Mouse (Mus musculus) kidney, embryonic 16.5 days (tissue): ENCODE measurements around the gene Tagap1. TPM values are rescaled to one million over a fixed set of nuclear protein-coding genes. Genes with fewer than 3 reads are reported as not detected.
"Not testable (repeated sequence)": the region's sequence is repeated elsewhere in the genome, so short reads cannot be mapped to it uniquely, and the experiment has no call there.

ENCODE experiments used
- ATAC-seq: fragments of 200-750 bp; cut with Nextera tagmentation; 2 replicates; pipeline ENCODE4 v1.8.0; 2017; ENCODE audit warnings: moderate TSS enrichment; ENCODE audit not compliant: low FRiP score, low TSS enrichment
- H3K27ac ChIP-seq: fragments of 300-500 bp; sonication (generic); 2 replicates; pipeline ENCODE4 v1.5.1; 2014; ENCODE audit warnings: low read length
- H3K27me3 ChIP-seq: fragments of 300-500 bp; sonication (generic); 2 replicates; pipeline ENCODE4 v1.6.1; 2014; ENCODE audit warnings: low read length, control low read depth, mixed read lengths; ENCODE audit not compliant: insufficient read depth
- H3K36me3 ChIP-seq: fragments of 300-500 bp; sonication (generic); 2 replicates; pipeline ENCODE4 v1.6.1; 2014; ENCODE audit warnings: low read length, control low read depth, mixed read lengths; ENCODE audit not compliant: insufficient read depth
- H3K4me1 ChIP-seq: fragments of 300-500 bp; sonication (generic); 2 replicates; pipeline ENCODE4 v1.6.1; 2014; ENCODE audit warnings: low read length, control low read depth, mixed read lengths; ENCODE audit not compliant: insufficient read depth
- H3K4me2 ChIP-seq: fragments of 300-500 bp; sonication (generic); replicated peaks from 2 replicates; pipeline ENCODE4 v1.6.1; 2014; ENCODE audit warnings: low read depth, low read length
- H3K4me3 ChIP-seq: fragments of 300-500 bp; sonication (generic); 2 replicates; pipeline ENCODE4 v1.5.1; 2014; ENCODE audit warnings: mild to moderate bottlenecking, low read length
- H3K9ac ChIP-seq: fragments of 300-500 bp; sonication (generic); replicated peaks from 2 replicates; pipeline ENCODE4 v1.6.1; 2014; ENCODE audit warnings: low read length
- H3K9me3 ChIP-seq: fragments of 300-500 bp; sonication (generic); 2 replicates; pipeline ENCODE4 v1.6.1; 2016; ENCODE audit warnings: low read length, control low read depth
- WGBS: fragments of 180-500 bp; shearing (Covaris S2); extraction: QIAGEN DNeasy Blood & Tissue Kit; methylation state at CpG from one replicate; pipeline ENCODE4 v1.1.7; 2014; 5-methylcytosine and 5-hydroxymethylcytosine counted together
- polyA plus RNA-seq: library from polyadenylated mRNA; unstranded; fragments of >200 nt; fragmentation: Nextera tagmentation; extraction: Ambion mirVana; gene quantifications from 2 replicates; pipeline ENCODE4 v1.2.1, GENCODE M21; 2015

Gene Tagap1
- polyA plus RNA-seq, 1 experiment from 2014 or later = 59.7 TPM

DNA sequence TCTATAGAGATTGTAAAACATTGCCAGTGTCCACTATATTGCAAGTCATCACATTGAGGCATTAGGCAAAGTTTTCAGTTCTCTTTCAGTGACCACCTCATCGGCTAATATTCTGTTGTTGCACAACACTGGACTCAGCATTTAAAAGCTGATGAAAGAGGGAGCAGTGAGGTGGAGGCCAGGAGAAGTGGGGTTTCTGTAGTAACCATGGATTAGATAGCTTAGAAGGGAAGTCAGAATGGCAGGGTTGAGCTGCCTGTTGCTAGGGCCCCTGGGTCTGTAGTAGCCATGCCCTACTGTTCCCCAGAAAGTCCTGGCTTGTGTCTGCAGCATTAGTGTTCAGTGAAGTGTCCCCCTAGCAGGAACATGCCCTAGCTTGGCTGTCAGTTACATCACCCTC is 25.2 kb upstream of the Tagap1 start:
- 89% methylated on average over 1 of the region's 1 CpGs for whole genome bisulfite sequencing
- not testable (repeated sequence) for H3K9me3 ChIP-seq

GRCm38 (mm10) chr17:6980144-6980543 is 19.2 kb upstream of the Tagap1 start:
- H3K27ac ChIP-seq, H3K4me3 ChIP-seq, H3K27me3 ChIP-seq, H3K9me3 ChIP-seq, H3K9ac ChIP-seq, H3K4me1 ChIP-seq, ATAC-seq, H3K36me3 ChIP-seq: not testable (repeated sequence)
- WGBS = 80% methylated on average over 5 of the region's 8 CpGs
- peak overlapping the region; percentile 51; the same call in 1 of the 2 replicates for H3K4me2 ChIP-seq

More for the DNA sequence above, 25.2 kb upstream of the Tagap1 start:
- H3K36me3 ChIP-seq, H3K27ac ChIP-seq, H3K27me3 ChIP-seq, H3K4me2 ChIP-seq, H3K4me1 ChIP-seq, ATAC-seq, H3K9ac ChIP-seq, H3K4me3 ChIP-seq: not testable (repeated sequence)

GRCm38 (mm10) chr17:6979380-6979779 is 18.4 kb upstream of the Tagap1 start:
- WGBS = 11% methylated on average over 4 of the region's 5 CpGs
- H3K27me3 ChIP-seq, H3K27ac ChIP-seq, H3K4me1 ChIP-seq, H3K9me3 ChIP-seq, H3K36me3 ChIP-seq: not testable (repeated sequence)
- peak; percentile 13; the same call in 1 of the 2 replicates for ATAC-seq
- Histone ChIP-seq H3K4me2 (peak overlapping the region; percentile 51), H3K4me3 (peak overlapping the region; percentile 55), H3K9ac (peak overlapping the region; percentile 72)

DNA sequence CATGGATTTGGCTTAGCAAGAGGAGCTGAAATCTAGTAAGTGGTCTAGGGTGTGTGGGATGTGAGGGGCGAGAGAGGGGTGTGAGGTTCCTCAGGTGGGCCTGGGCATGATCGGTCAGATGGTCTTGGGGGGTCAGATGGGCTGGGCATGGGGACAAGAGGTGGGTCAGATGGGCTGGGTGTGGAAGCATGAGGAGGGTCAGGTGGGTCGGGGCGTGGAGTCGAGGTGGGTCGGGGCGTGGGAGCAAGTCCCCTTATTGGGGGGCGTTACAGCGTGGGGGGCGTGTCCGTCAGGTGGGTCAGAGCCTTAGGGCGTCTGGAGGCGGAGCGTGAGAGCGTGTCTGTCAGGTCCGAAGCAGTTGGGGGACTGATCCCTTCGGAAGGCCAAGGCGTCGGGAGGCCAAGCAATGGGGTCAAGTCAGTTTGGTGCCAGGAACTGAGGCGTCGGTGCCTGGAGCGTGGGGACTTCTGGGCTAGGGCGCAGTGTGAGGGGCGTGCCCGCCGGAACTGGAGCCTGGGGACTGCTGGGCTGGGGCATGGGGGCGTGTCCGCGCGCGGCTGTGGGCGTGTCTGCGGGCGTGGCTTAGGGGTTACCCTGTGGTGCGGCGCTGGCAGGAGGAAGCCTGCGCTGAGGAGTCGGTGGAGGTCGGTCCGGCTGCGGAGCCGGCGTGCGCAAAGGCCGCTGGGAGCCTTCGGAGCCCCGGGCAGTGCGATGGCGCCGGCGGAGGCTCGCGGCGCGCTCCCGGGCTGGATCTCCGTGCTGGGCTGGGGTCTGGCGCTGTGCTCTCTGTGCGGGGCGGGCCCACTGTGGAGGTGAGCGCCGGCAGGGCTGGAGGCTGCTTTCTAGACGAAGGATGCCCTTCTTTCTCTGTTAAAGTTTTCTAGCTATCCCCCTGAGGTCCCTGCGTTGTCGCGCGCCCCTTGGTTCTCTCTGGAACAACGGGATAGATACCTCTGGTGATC is 17.6 kb upstream of the Tagap1 start, which contains the start of gene Gm49721:
Gene Gm49721 (plus strand): TSS at position 618 of the 962 bp plus-strand sequence.
- peak; percentile 98 for ATAC-seq
- Histone ChIP-seq H3K4me2 (peak within 1 kb of the TSS; percentile 51), H3K27ac (0 out of 2 replicates have a peak within 1 kb of the TSS, but pooled peaks have one; percentile 53), H3K9ac (peak within 1 kb of the TSS; percentile 72), H3K4me3 (peak within 1 kb of the TSS; percentile 55)
- H3K27me3 ChIP-seq, H3K36me3 ChIP-seq, H3K9me3 ChIP-seq, H3K4me1 ChIP-seq: not testable (repeated sequence)
- WGBS = 1% methylated on average over 31 of the region's 68 CpGs

GRCm38 (mm10) chr17:6974985-6975384 is 14.0 kb upstream of the Tagap1 start:
- 61% methylated on average over 3 of the region's 3 CpGs for WGBS
- not testable (repeated sequence) for H3K9me3 ChIP-seq, H3K27me3 ChIP-seq, H3K36me3 ChIP-seq, H3K4me3 ChIP-seq, H3K9ac ChIP-seq, H3K4me1 ChIP-seq, H3K4me2 ChIP-seq, H3K27ac ChIP-seq, ATAC-seq

DNA sequence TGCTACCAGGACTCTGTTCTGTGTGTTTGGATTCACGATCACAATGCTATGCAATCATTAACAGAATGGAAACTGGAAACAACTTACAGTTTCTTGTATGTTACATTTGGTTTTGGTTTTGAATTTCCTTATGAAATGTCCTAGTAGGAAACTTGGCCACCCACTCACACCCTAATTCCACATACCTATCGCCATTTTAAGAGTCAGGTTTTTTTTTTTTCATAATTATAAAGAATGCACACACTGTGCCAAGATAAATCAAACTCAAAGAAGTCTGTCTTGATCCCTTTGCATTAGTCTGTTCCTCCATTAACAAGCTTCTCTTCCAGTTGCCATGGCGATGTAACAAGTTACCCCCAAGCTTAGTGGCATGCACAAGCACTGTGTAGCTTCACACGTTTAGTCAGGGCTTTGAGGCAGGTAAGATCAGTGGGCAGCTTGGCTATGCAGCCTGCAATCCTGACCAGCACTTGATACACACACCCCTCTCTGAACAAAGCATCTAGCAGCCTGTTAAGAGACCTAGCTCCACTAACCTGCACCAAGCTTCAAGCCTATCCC is 12.0 kb upstream of the Tagap1 start:
- not testable (repeated sequence) for H3K27me3 ChIP-seq, H3K36me3 ChIP-seq, H3K4me1 ChIP-seq, H3K9ac ChIP-seq, ATAC-seq, H3K4me3 ChIP-seq, H3K27ac ChIP-seq, H3K4me2 ChIP-seq, H3K9me3 ChIP-seq
- WGBS = 60% methylated on average over 4 of the region's 4 CpGs

- WGBS = 75% methylated on average over 8 of the region's 8 CpGs
- not testable (repeated sequence) for H3K4me1 ChIP-seq, H3K27ac ChIP-seq, ATAC-seq, H3K27me3 ChIP-seq, H3K9me3 ChIP-seq, H3K4me2 ChIP-seq, H3K4me3 ChIP-seq, H3K36me3 ChIP-seq, H3K9ac ChIP-seq
Measured at GRCm38 (mm10) chr17:6971238-6971637, 10.3 kb upstream of the Tagap1 start.

DNA sequence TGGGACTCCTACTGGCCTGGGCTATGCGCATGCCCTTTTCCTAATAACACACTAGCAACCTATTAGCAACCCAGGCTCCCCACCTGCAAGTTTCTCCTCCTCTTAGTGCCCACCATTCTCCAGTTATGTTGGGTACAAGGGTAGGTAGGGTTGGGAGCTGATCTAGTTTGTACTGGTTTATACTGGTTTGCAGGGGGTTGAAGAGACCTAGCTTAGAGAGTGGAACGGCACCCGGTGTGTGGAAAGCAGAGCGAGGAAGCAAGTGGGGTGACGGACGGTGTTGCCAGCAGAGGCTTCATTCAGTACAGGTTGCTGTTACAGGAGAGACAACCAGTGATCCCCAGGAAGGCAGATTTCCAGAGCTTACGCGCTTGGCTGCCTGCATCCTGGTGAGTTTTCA is 9.4 kb upstream of the Tagap1 start, which contains the start of gene Rnaset2b:
Gene Rnaset2b (plus strand): TSS at position 301 of the 400 bp plus-strand sequence.
- not testable (repeated sequence) for H3K27me3 ChIP-seq, H3K4me1 ChIP-seq, H3K9ac ChIP-seq, H3K36me3 ChIP-seq, H3K9me3 ChIP-seq, H3K4me3 ChIP-seq, H3K27ac ChIP-seq, H3K4me2 ChIP-seq
- ATAC-seq = peak; percentile 44
- no CpG with 5 or more reads among the region's 8 CpGs for WGBS

DNA sequence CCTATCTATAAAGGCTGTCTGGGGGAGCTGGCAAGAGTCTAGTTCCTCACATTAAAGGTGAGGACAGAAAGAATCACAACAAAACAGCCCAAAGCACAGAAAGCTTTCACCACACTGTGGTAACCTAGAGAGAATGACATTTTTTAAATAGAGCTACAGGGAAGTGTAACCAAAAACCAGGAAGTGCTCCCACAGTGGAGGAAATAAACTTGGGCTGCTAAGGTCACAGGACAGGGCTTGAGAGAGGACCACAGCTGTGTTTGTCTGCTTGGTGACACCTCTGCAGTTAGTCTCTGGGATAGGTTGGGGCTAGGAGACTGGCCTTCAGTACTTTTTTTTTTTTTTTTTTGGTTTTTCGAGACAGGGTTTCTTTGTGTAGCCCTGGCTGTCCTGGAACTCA is 6.7 kb upstream of the Tagap1 start:
- H3K36me3 ChIP-seq, H3K4me2 ChIP-seq, H3K9ac ChIP-seq, H3K4me1 ChIP-seq, H3K27me3 ChIP-seq, H3K9me3 ChIP-seq, H3K27ac ChIP-seq, H3K4me3 ChIP-seq, ATAC-seq: not testable (repeated sequence)
- WGBS = no CpG with 5 or more reads among the region's 1 CpGs

DNA sequence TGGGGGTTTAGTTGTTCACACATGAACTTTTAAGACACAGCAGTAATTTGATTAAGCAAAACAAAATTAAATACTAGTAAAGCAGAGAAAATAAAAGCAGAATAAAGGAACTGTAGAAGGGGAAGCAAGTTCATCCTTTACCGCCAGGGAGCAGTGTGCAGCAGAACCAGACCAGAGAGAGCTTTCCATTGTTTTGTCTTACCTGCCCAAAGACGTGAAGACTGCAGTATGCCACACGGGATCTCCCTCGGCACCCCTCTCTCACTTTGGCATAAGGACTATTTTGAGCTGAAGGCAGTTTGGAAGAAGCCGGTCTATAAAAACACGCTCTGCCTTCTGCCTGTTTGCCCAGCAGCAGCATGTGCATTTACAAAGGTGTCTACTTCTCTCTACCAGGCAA is 4.4 kb upstream of the Tagap1 start:
- not testable (repeated sequence) for ATAC-seq, H3K9ac ChIP-seq, H3K4me1 ChIP-seq, H3K9me3 ChIP-seq, H3K4me3 ChIP-seq, H3K36me3 ChIP-seq, H3K4me2 ChIP-seq, H3K27me3 ChIP-seq, H3K27ac ChIP-seq
- 6% methylated on average over 6 of the region's 6 CpGs for WGBS
